Mouse (Mus musculus): Measurements from ENCODE around the gene Lpcat4.

DNA sequence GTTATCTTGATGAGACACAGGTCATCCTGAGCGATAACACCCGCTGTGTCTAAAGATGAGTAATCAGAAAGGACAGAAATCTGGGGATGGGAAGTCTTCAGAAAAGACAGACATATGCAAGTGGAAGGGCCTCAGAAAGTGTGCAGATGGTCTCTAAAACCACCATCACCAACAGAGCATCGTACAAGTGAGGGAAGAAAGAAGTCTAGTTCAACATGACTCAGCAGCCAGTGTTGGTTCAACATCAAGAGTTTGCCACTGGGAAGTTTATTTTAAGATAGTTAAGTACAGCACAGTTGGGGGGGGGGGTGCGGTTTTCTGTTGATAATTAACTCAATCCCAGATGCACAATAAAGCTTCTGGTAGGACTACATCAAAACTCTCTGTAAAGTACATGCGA, 18.4 kb upstream of the Lpcat4 start:
- TF ChIP-seq CTCF (IDR thresholded peaks at IDR 0.05; ENCODE audit: control insufficient read depth, insufficient read depth, insufficient read length) (no peak), USF1 (IDR thresholded peaks at IDR 0.05; ENCODE audit: low read depth) (no peak), MAX (IDR thresholded peaks at IDR 0.05) (no peak)
